Mouse (Mus musculus) forebrain, embryonic 16.5 days (tissue): ENCODE measurements around the gene Gm44511. TPM values are rescaled to one million over a fixed set of nuclear protein-coding genes. Genes with fewer than 3 reads are reported as not detected.
"Not testable (repeated sequence)": the region's sequence is repeated elsewhere in the genome, so short reads cannot be mapped to it uniquely, and the experiment has no call there.

ENCODE experiments used
- ATAC-seq: fragments of 200-750 bp; cut with Nextera tagmentation; 2 replicates; pipeline ENCODE4 v1.8.0; 2017; ENCODE audit warnings: mild to moderate bottlenecking, moderate library complexity
- H3K27ac ChIP-seq: fragments of 300-500 bp; sonication (generic); 2 replicates; pipeline ENCODE4 v1.5.1; 2014; ENCODE audit warnings: low read length, control low read depth
- H3K27me3 ChIP-seq: fragments of 300-500 bp; sonication (generic); replicated peaks from 2 replicates; pipeline ENCODE4 v1.6.1; 2014; ENCODE audit warnings: low read length; ENCODE audit not compliant: control insufficient read depth, insufficient read depth
- H3K36me3 ChIP-seq: fragments of 300-500 bp; sonication (generic); 2 replicates; pipeline ENCODE4 v1.6.1; 2014; ENCODE audit not compliant: control insufficient read depth, insufficient read depth
- H3K4me1 ChIP-seq: fragments of 300-500 bp; sonication (generic); replicated peaks from 2 replicates; pipeline ENCODE4 v1.6.1; 2014; ENCODE audit warnings: low read length; ENCODE audit not compliant: control insufficient read depth, insufficient read depth
- H3K4me2 ChIP-seq: fragments of 300-500 bp; sonication (generic); 2 replicates; pipeline ENCODE4 v1.6.1; 2014; ENCODE audit warnings: mild to moderate bottlenecking, low read length, control low read depth
- H3K4me3 ChIP-seq: fragments of 300-500 bp; sonication (generic); replicated peaks from 2 replicates; pipeline ENCODE4 v1.5.1; 2014; ENCODE audit warnings: mild to moderate bottlenecking, low read length, control low read depth
- H3K9ac ChIP-seq: fragments of 300-500 bp; sonication (generic); replicated peaks from 2 replicates; pipeline ENCODE4 v1.6.1; 2014; ENCODE audit warnings: low read depth, low read length, control low read depth
- H3K9me3 ChIP-seq: fragments of 300-500 bp; sonication (generic); 2 replicates; pipeline ENCODE4 v1.6.1; 2016; ENCODE audit warnings: low read length; ENCODE audit not compliant: control insufficient read depth
- WGBS: fragments of 180-500 bp; shearing (Covaris S2); extraction: QIAGEN DNeasy Blood & Tissue Kit; methylation state at CpG from one replicate; pipeline ENCODE4 v1.1.7; 2014; 5-methylcytosine and 5-hydroxymethylcytosine counted together
- polyA plus RNA-seq: library from polyadenylated mRNA; unstranded; fragments of >200 nt; fragmentation: Nextera tagmentation; extraction: Ambion mirVana; gene quantifications from 2 replicates; pipeline ENCODE4 v1.2.1, GENCODE M21; 2015

The Gm44511 gene
- polyA plus RNA-seq, 1 experiment from 2014 or later: not detected

DNA sequence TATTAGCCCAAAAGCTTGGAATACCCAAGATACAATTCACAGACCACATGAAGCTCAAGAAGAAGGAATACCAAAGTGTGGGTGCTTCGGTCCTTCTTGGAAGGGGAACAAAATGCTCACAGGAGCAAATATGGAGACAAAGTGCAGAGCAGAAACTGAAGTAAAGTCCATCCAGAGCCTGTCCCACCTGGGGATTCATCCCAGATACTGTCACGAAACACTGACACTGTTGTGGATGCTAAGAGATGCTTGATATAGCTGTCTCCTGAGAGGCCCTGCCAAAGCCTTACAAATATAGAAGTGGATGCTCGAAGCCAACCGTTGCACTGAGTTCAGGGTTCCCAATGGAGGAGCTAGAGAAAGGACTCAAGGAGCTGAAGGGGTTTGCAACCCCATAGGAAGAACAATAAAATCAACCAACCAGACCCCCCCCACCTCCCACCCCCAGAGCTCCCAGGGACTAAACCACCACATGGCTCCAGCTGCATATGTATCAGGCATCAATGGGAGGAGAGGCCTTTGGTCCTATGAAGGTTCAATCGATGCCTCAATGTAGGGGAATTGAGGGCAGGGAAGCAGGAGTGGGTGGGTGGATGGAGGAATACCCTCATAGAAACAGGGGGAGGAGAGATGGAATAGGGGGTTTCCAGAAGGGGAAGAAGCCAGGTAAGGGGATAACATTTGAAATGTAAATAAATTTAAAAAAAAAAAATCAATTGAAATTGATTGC is 66.7 kb downstream of the Gm44511 start:
- Histone ChIP-seq H3K27me3 (no peaks in the 10 kb centered on the region), H3K27ac (no peak overlapping the region; the same call in 1 of the 2 replicates), H3K4me2 (no peak overlapping the region), H3K36me3 (no peaks in the 10 kb centered on the region), H3K4me3 (peak overlapping the region; percentile 10; the same call in 1 of the 2 replicates), H3K4me1 (peaks cover 3% of the 10 kb centered on the region), H3K9ac (no peak overlapping the region), H3K9me3 (no peaks in the 10 kb centered on the region)
- no peak for ATAC-seq
- WGBS: 78% methylated on average over 5 of the region's 5 CpGs

DNA sequence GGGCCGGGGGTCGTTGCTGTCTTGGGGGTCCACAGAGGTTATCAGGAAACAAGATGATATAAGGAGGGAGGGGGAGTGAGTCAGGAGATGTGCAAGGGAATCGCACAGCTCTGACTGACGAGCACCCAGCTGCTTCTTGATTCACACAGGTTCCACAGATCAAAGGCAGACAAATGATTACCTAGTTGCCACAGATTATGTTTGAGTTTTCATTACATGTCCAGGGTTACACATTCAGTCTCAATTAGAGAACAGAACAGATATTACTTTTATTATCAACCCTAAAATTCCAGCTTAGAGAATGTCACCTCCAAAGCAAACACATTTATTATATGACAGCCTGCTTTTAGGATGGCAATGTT is 70.7 kb downstream of the Gm44511 start:
- H3K9ac ChIP-seq, H3K36me3 ChIP-seq, H3K4me2 ChIP-seq, H3K4me1 ChIP-seq, H3K9me3 ChIP-seq, ATAC-seq, H3K4me3 ChIP-seq, H3K27me3 ChIP-seq, H3K27ac ChIP-seq: not testable (repeated sequence)
- 75% methylated on average over 4 of the region's 4 CpGs for WGBS

- H3K27me3 ChIP-seq, H3K9me3 ChIP-seq, ATAC-seq, H3K4me1 ChIP-seq, H3K9ac ChIP-seq, H3K4me2 ChIP-seq, H3K27ac ChIP-seq, H3K36me3 ChIP-seq, H3K4me3 ChIP-seq: not testable (repeated sequence)
- 81% methylated on average over 12 of the region's 12 CpGs for WGBS
Observed at GRCm38 (mm10) chr6:128754748-128755401, 71.2 kb downstream of the Gm44511 start.

- not testable (repeated sequence) for H3K9ac ChIP-seq, H3K36me3 ChIP-seq, H3K4me3 ChIP-seq, H3K4me2 ChIP-seq, H3K4me1 ChIP-seq, H3K9me3 ChIP-seq, H3K27me3 ChIP-seq, H3K27ac ChIP-seq
- WGBS: 25% methylated on average over 9 of the region's 10 CpGs
- ATAC-seq: peak; percentile 79
Observed at GRCm38 (mm10) chr6:128754265-128754664, 71.8 kb downstream of the Gm44511 start.

DNA sequence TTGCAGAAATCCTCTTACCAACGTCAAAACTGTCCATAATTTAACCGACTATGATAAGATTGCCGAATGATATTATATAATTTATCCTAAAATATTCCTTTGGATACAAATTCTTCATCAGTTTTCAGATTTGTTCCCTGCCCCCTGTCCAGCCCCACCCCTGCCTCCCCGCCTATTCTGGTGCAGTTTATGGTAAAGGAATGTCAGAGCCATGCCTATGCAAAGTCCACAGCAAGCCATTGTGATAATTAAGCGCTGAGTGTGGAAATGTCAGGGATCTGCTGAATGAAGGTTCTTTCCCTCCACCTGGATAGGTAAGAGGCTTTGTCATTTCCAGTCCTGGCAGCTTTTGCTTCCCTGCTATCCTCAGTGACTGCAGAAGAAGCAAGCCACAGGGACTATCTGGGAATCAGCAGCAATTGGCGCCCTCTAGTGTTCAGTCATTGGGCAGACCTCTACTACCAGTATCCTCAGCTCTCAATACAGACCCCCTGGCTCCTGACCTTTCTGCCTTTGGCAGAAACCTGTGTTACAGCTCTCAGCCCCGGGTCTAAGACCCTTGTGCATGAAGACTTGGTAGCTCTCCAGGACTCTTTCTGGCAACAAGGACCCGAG is 72.4 kb downstream of the Gm44511 start:
- not testable (repeated sequence) for H3K9me3 ChIP-seq, H3K9ac ChIP-seq, H3K36me3 ChIP-seq, H3K4me1 ChIP-seq, H3K27ac ChIP-seq, H3K4me3 ChIP-seq, H3K27me3 ChIP-seq
- H3K4me2 ChIP-seq: peak overlapping the region; percentile 15
- WGBS: 47% methylated on average over 7 of the region's 8 CpGs
- ATAC-seq: peak; percentile 98

DNA sequence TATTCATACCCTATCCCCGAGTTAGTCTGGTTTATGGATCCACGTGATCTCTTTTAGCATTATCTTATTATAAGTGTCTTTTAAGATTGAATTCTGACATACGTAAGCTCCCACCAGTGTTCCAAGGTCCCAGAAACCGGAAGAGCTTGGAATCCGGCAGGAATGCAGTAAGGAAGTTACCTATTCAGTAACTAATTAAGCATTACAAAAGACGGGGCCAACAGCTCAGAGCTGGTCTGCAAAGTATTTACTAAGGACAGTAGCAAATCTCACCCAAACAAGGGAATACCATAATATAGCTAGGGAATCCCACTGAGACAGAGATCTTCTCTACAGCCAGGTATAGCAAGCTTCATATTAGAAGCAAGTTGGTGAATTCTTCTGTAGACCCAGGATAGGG is 79.1 kb downstream of the Gm44511 start:
- 69% methylated on average over 6 of the region's 6 CpGs for WGBS
- not testable (repeated sequence) for H3K4me3 ChIP-seq, H3K9ac ChIP-seq, ATAC-seq, H3K9me3 ChIP-seq, H3K27me3 ChIP-seq, H3K4me2 ChIP-seq, H3K36me3 ChIP-seq, H3K4me1 ChIP-seq, H3K27ac ChIP-seq

DNA sequence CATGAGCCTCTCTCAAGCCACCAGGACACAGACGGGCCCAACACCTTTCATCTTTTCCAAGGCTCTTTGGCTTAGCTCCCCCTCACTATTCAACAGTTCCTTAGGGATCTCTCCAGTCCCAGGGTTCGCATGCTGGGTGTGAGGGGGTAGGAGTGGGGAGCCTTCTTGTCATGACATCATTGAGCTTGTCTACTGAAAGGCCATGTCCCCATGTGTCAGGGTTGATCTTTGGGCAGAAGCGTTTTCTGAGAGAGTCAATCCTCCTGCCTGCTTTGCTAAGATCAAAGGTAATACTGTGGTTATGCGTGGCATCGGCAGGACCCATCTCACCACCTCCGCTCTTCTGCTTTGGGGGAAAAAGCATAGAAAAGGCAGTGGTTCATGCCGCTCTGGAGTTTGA is 88.7 kb downstream of the Gm44511 start:
- no peaks in the 10 kb centered on the region for H3K36me3 ChIP-seq
- no peaks in the 10 kb centered on the region for H3K4me1 ChIP-seq
- no peaks in the 10 kb centered on the region for H3K9me3 ChIP-seq
- no peak overlapping the region for H3K4me3 ChIP-seq
- ATAC-seq: no peak
- H3K4me2 ChIP-seq: no peak overlapping the region
- WGBS: 85% methylated on average over 7 of the region's 7 CpGs
- H3K27me3 ChIP-seq: no peaks in the 10 kb centered on the region
- no peak overlapping the region for H3K27ac ChIP-seq
- H3K9ac ChIP-seq: no peak overlapping the region

- H3K4me2 ChIP-seq: no peak overlapping the region
- no peak for ATAC-seq
- H3K4me1 ChIP-seq: no peaks in the 10 kb centered on the region
- no peak overlapping the region for H3K4me3 ChIP-seq
- no peaks in the 10 kb centered on the region for H3K36me3 ChIP-seq
- H3K27me3 ChIP-seq: no peaks in the 10 kb centered on the region
- no peak overlapping the region for H3K9ac ChIP-seq
- no peak overlapping the region for H3K27ac ChIP-seq
- no peaks in the 10 kb centered on the region for H3K9me3 ChIP-seq
Observed at GRCm38 (mm10) chr6:128736100-128736499, 90.0 kb downstream of the Gm44511 start.

- no peaks in the 10 kb centered on the region for H3K27me3 ChIP-seq
- H3K27ac ChIP-seq: no peak overlapping the region
- no peaks in the 10 kb centered on the region for H3K9me3 ChIP-seq
- H3K4me2 ChIP-seq: no peak overlapping the region
- no peak overlapping the region for H3K9ac ChIP-seq
- no peaks in the 10 kb centered on the region for H3K36me3 ChIP-seq
- no peak overlapping the region for H3K4me3 ChIP-seq
- H3K4me1 ChIP-seq: no peaks in the 10 kb centered on the region
- ATAC-seq: no peak
Observed at GRCm38 (mm10) chr6:128734896-128735295, 91.2 kb downstream of the Gm44511 start.
